Mouse (Mus musculus): ENCODE data around the gene Gngt2. TPM values are rescaled to one million over a fixed set of nuclear protein-coding genes. Genes with fewer than 3 reads are reported as not detected.

Gene Gngt2
- polyA plus RNA-seq, 1 experiment from 2014 or later, result 9.3 TPM

DNA sequence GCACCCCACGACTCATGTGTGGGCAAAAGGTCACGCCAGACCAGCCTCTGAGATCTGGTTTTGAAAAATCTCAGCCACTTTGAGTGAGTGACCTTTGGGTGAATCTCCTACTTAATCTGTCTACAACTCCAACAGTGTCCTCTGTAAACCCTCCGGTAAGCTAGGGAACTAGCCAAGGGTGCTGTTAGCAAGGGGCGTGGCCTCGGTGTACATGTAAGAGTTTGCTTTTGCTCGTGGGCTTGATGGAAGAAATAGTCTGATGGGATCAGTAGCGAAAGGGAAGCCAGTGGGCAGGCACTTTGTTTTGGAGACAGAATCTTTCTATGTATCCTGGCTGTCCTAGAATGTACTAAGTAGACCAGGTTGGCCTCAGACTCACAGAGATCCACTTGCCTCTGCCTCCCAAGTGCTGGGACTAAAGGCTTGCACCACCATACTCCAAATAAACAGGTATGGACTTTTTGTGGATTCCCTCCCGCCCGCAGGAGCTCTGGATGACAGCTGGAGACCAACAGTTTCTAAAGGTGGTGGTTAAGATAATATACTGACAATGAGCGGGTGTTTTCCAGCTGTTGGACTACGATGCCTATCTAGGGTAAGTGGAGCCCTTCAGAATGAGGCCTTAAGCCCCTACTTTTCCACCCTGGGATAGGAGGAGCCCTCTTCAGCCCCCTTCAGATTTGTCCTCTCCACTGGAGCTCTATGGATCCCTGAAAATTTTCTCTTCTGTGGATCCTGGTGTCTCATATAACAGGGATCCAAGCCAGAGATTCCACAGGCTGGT lies 8.6 kb upstream of the Gngt2 start:
- DNase-seq (ENCODE audit: low spot score), result no peak
- WGBS, result 82% methylated on average over 11 of the region's 11 CpGs
- Histone ChIP-seq H3K9me3 (replicated peaks) (no peaks in the 10 kb centered on the region), H3K27ac (no peak overlapping the region), H3K36me3 (no peaks in the 10 kb centered on the region), H3K4me1 (peaks cover 44% of the 10 kb centered on the region), H3K27me3 (ENCODE audit: low read depth, poor library complexity, severe bottlenecking) (peaks cover 94% of the 10 kb centered on the region), H3K4me3 (no peak overlapping the region)

DNA sequence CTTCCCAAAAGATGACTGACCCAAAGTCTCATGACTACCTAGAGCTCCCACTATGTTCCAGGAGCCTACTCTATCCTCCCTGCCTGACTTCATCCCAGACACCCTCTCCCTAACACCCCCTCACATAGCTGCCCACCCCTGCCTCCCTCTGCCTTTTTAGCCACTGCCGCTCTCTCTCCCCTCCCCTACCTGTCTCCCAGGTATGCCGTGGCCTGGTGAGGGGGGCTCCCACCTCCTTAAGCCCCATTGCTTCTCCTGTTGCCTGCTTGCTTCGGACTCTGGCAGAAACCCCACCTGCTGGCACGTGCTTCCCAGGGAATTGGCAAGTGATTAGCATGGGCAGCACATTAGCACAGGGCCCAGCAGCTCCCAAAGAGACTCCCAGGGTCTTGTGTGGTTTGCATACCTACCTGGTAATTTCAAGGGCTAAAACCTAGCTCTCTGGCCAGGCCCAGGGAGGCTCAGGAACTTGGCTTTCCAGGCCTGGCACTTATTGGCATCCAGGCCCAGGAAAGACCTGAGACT lies 7.4 kb upstream of the Gngt2 start:
- H3K4me3 ChIP-seq, result no peak overlapping the region
- H3K27ac ChIP-seq, result no peak overlapping the region
- no peaks in the 10 kb centered on the region for H3K36me3 ChIP-seq
- peaks cover 100% of the 10 kb centered on the region for H3K27me3 ChIP-seq (ENCODE audit: low read depth, poor library complexity, severe bottlenecking)
- no peak for DNase-seq (ENCODE audit: low spot score)
- no peaks in the 10 kb centered on the region for H3K9me3 ChIP-seq (replicated peaks)
- WGBS, result 17% methylated on average over 4 of the region's 4 CpGs
- H3K4me1 ChIP-seq, result peaks cover 44% of the 10 kb centered on the region

DNA sequence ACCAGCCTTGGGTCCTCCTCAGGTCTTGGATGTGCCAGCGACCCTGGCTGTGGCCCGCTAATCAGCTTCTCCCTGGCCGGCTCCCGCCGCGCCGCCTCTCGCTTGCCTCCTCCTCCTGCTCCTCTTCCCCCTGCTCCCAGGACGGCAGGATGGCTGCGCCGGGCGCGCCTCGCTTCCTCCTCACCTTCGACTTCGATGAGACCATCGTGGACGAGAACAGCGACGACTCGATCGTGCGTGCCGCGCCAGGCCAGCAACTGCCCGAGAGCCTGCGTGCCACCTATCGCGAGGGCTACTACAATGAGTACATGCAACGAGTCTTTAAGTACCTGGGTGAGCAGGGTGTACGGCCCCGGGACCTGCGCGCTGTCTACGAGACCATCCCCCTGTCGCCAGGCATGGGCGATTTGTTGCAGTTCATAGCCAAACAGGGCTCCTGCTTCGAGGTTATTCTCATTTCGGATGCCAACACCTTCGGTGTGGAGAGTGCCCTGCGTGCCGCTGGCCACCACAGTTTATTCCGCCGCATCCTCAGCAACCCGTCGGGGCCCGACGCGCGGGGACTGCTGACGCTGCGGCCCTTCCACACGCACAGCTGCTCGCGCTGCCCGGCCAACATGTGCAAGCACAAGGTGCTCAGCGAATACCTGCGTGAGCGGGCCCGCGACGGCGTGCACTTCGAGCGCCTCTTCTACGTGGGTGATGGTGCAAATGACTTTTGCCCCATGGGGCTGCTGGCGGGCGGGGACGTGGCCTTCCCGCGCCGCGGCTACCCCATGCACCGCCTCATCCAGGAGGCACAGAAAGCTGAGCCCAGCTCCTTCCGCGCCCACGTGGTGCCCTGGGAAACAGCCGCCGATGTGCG lies 6.4 kb upstream of the Gngt2 start:
- DNase-seq (ENCODE audit: low spot score), result peak; percentile 66
- WGBS, result 4% methylated on average over 80 of the region's 80 CpGs
- peaks cover 46% of the 10 kb centered on the region for H3K4me1 ChIP-seq
- H3K27ac ChIP-seq, result no peak overlapping the region
- peak overlapping the region; percentile 37 for H3K4me3 ChIP-seq
- H3K9me3 ChIP-seq (replicated peaks), result no peaks in the 10 kb centered on the region
- peaks cover 100% of the 10 kb centered on the region for H3K27me3 ChIP-seq (ENCODE audit: low read depth, poor library complexity, severe bottlenecking)
- H3K36me3 ChIP-seq, result no peaks in the 10 kb centered on the region

DNA sequence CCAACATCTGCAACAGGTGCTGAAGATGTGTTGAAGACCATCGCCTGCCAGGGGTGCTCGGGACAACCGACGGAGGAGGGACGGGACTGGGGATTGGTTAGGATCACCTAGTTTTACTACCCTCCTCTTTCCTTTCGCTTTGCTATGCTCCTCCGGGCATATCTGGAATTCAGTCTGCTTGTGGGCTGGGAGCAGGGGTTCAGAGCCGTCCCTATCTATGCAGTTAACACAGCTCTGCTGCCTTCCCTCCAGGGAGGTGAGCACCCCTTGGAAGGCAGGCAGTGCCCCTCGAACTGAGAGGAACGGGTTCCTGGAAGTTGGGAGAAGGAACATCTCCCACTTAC lies 5.8 kb upstream of the Gngt2 start:
- Histone ChIP-seq H3K36me3 (no peaks in the 10 kb centered on the region), H3K4me3 (peak overlapping the region; percentile 37), H3K4me1 (peaks cover 51% of the 10 kb centered on the region), H3K27ac (no peak overlapping the region), H3K9me3 (replicated peaks) (no peaks in the 10 kb centered on the region), H3K27me3 (ENCODE audit: low read depth, poor library complexity, severe bottlenecking) (peaks cover 100% of the 10 kb centered on the region)
- DNase-seq (ENCODE audit: low spot score), result no peak
- WGBS, result 4% methylated on average over 10 of the region's 10 CpGs

DNA sequence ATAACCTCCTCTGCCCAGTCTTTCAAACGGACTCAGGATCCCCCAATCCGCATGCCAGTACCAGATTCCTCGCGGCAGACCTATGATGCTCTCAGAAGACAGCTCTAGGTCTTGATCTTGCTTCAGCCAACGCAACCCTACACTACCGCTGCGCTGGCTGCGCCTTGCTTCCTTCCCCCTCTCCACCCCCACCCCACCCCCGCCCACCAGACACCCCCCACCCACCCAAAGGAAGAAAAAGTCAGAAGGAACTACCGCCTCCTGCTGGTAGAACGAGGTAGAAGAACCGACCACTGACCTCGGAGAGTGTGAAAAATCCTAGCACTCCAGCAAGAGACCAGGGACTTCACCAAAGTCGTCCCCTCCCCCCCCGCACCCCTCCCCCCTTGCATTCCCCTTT lies 5.4 kb upstream of the Gngt2 start:
- 3% methylated on average over 15 of the region's 15 CpGs for WGBS
- no peak overlapping the region for H3K27ac ChIP-seq
- no peaks in the 10 kb centered on the region for H3K36me3 ChIP-seq
- peak; percentile 56 for DNase-seq (ENCODE audit: low spot score)
- H3K4me3 ChIP-seq, result peak overlapping the region; percentile 37
- H3K4me1 ChIP-seq, result peaks cover 51% of the 10 kb centered on the region
- no peaks in the 10 kb centered on the region for H3K9me3 ChIP-seq (replicated peaks)
- H3K27me3 ChIP-seq (ENCODE audit: low read depth, poor library complexity, severe bottlenecking), result peaks cover 100% of the 10 kb centered on the region

DNA sequence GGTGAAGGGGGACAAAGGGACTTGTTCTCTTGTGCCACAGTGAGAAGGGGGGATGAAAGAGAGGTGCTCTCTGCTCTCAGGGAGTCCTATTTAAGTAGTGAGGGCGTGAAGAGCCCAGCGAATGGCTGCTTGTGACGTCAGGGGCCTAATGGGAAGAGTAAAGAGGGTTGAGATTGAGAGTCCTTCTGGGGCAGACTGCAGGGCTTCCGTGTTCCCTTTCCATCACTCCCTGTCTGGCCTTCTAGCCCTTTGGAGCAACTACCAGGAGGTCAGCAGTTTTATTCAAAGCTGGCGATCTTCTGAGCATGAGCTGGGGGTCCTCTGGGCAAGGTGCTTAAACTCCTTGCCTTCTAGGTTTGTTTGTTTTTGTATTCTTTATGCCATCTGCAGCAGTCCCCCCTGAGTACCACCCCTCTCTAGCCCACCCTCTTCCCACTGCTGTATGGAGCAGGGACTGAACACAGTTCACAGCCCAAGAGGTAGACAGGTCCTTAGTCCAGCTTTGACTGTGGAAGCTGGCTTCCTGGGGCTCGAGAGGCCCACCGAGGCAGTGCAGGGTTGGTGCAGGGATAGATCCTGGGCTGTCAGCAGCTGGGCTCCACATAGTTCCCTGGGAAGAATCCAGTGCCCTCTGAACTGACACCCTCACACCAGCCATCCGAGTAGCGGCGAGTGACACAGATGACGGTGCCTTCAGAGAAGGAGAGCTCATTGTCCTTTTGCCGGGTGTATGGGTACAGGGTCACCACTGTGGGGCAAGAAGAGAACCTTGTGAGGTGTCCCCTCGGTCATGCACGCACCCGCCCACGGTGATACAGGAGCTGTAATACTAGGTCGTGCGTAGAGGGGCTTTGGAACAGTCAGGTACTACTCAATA lies 4.6 kb upstream of the Gngt2 start:
- Histone ChIP-seq H3K4me3 (no peak overlapping the region), H3K9me3 (replicated peaks) (no peaks in the 10 kb centered on the region), H3K4me1 (peaks cover 53% of the 10 kb centered on the region), H3K36me3 (no peaks in the 10 kb centered on the region), H3K27me3 (ENCODE audit: low read depth, poor library complexity, severe bottlenecking) (peaks cover 100% of the 10 kb centered on the region), H3K27ac (no peak overlapping the region)
- WGBS, result 36% methylated on average over 18 of the region's 18 CpGs
- DNase-seq (ENCODE audit: low spot score), result no peak

DNA sequence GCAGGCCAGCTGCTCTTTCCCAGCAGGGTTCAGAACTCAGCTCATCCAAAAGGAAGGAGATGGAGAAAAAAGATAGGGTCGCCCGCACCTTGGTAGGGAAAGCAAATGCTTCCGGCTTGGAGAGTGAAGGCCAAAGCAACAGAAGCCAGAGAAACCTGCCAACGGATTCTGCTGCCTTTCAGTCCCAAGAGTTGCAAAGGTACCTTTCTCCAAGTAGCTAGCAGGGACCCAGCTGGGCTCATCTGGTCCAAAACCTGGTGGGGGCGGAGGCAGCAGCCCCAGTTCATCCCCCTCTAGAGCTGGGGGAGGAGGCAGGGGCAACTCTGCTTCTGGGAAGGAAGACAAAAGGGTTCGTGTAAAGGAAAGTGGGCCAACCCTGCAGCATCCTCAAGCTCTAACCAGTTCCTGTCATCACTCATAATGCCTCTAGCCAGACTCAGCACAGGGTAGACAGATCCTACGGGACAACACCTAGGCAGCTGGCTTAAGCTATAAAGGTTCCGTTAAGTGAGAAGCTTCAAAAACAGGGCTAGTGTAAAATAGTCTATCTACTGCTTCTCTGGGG lies 3.9 kb upstream of the Gngt2 start:
- Histone ChIP-seq H3K9me3 (replicated peaks) (no peaks in the 10 kb centered on the region), H3K36me3 (no peaks in the 10 kb centered on the region), H3K27ac (no peak overlapping the region), H3K4me1 (peaks cover 53% of the 10 kb centered on the region), H3K4me3 (no peak overlapping the region), H3K27me3 (ENCODE audit: low read depth, poor library complexity, severe bottlenecking) (peaks cover 100% of the 10 kb centered on the region)
- DNase-seq (ENCODE audit: low spot score), result no peak
- WGBS, result 18% methylated on average over 8 of the region's 8 CpGs

DNA sequence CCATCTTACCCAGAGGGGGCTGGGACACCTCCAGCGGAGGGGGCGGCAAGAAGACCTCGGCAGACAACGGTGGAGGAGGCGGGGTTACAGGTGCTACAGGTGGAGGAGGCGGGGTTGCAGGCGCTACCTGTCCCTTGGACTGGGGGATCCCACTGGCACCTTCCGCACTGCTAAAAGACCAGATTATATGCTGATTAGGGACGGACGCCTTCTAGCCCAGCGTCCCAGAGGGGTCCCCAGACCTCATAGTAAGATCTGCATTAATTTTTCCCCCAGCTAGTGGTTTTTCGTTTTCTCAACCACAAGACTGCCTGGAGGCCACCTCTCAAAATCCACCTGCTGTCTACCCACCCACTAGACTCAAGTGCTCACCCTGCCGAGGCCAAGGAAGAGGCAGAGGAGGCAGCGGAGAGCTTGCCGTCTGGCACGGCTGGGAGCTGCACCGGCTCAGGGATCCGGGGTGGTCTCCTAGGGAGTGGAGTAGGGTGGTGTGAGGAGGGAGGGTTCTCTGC lies 3.3 kb upstream of the Gngt2 start:
- no peak for DNase-seq (ENCODE audit: low spot score)
- WGBS, result 4% methylated on average over 18 of the region's 18 CpGs
- Histone ChIP-seq H3K4me1 (peaks cover 53% of the 10 kb centered on the region), H3K4me3 (peak overlapping the region; percentile 29), H3K27me3 (ENCODE audit: low read depth, poor library complexity, severe bottlenecking) (peaks cover 100% of the 10 kb centered on the region), H3K27ac (no peak overlapping the region), H3K36me3 (no peaks in the 10 kb centered on the region), H3K9me3 (replicated peaks) (no peaks in the 10 kb centered on the region)

DNA sequence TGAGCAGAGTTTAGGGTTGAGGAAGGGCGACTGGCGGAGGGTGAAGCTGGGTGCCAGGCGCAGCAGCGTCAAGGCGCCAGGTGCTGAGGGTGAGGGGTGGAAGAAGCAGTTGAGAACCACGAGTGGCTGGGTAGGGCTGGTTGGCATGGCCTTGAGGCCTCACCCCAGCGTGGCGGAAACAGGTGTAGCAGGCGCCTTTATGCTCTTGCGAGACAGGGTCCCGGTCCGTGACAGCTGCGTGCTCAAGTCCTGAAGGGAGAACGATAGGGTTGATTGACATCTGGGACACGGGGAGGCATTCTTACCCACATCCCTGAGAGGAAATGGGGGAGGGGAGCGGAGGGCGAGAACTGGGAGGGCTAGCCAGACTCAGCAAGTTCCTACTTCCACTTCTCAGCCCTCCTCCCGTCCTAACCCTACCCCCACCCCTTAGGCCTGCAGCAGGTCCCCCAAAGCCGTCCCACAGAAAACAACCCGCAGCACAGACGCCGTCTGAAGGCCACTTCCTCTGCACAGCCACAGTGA lies 2.8 kb upstream of the Gngt2 start:
- Histone ChIP-seq H3K27me3 (ENCODE audit: low read depth, poor library complexity, severe bottlenecking) (peaks cover 98% of the 10 kb centered on the region), H3K36me3 (no peaks in the 10 kb centered on the region), H3K9me3 (replicated peaks) (no peaks in the 10 kb centered on the region), H3K4me1 (peaks cover 55% of the 10 kb centered on the region), H3K4me3 (peak overlapping the region; percentile 29), H3K27ac (no peak overlapping the region)
- peak; percentile 41 for DNase-seq (ENCODE audit: low spot score)
- 6% methylated on average over 22 of the region's 22 CpGs for WGBS

DNA sequence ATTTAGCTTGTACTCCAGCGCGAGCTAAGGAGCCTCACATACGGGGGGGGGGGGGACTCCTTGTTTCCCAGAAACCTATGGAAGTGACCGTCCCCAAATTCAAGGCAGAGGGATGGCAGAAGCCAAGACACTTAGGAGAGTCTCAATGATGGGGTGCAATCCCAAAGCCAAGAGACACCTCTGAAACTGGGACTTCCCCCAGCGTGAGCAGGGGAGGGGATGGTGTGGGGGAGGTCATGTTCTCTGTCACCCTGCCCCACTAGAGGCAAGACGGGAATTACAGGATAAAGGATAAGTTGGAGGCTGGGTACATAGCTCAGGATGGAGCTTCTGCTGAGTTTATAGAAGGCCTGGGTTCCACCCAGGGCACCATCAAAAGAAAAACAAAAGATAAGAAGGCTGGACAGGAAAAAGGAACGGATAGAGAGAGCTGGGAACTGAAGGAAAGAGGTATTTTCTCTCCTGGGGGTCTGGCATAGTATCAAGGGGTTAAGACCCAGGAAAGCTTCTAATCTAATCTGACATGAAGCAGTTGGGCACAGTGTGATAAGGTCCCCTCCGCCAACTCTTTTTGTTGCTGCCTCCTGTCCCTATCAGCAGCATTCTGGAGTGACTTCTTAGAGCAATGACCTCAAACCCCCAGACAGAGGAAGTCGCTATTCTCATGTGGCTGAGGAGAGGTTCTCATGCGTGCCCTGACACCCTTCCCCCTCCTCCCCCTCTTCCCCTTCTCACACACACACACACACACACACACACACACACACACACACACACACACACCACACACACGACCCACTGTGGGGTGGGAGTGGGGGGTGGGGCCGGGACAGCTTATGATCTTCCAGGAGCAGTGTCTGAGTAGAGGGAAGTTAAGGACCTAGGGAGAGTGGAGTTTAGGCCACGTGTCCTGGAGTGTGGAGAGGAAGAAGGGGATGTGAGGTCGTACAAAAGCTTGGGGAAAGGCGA lies 2.0 kb upstream of the Gngt2 start:
- H3K9me3 ChIP-seq (replicated peaks), result no peaks in the 10 kb centered on the region
- no peak for DNase-seq (ENCODE audit: low spot score)
- H3K4me1 ChIP-seq, result peaks cover 59% of the 10 kb centered on the region
- no peak overlapping the region for H3K27ac ChIP-seq
- WGBS, result 17% methylated on average over 15 of the region's 15 CpGs
- H3K27me3 ChIP-seq (ENCODE audit: low read depth, poor library complexity, severe bottlenecking), result peaks cover 95% of the 10 kb centered on the region
- H3K4me3 ChIP-seq, result peak overlapping the region; percentile 29; the same call in 1 of the 2 replicates
- no peaks in the 10 kb centered on the region for H3K36me3 ChIP-seq

DNA sequence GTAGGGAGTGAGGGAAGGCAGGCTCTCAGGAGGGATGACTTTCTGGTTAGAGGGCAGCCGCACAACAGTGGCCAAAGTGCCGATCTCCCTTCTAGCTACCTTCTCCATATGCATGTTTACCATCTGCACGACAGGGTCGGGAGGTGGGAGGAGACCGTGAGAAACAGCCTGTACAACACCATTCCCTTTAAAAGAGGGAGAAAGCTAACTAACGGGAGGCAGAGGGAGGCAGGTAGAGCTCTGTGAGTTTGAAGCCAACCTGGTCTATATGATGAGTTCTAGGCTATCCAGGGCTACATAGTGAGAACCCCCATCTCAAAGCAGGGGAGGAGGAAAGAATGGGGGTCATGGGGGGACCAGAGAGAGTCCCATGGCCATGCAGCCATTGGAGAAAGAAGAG lies 1.2 kb upstream of the Gngt2 start:
- H3K27me3 ChIP-seq (ENCODE audit: low read depth, poor library complexity, severe bottlenecking), result peaks cover 95% of the 10 kb centered on the region
- DNase-seq (ENCODE audit: low spot score), result no peak
- no peaks in the 10 kb centered on the region for H3K9me3 ChIP-seq (replicated peaks)
- H3K36me3 ChIP-seq, result no peaks in the 10 kb centered on the region
- H3K27ac ChIP-seq, result no peak overlapping the region; the same call in 1 of the 2 replicates
- H3K4me3 ChIP-seq, result no peak overlapping the region
- H3K4me1 ChIP-seq, result peaks cover 51% of the 10 kb centered on the region
- 47% methylated on average over 6 of the region's 6 CpGs for WGBS
